Mouse (Mus musculus) heart, embryonic 12.5 days (tissue): Measurements from ENCODE around the gene Myo3a. TPM values are rescaled to one million over a fixed set of nuclear protein-coding genes. Genes with fewer than 3 reads are reported as not detected.
"Not testable (repeated sequence)": the region's sequence is repeated elsewhere in the genome, so short reads cannot be mapped to it uniquely, and the experiment has no call there.

ENCODE experiments used
- ATAC-seq: fragments of 200-750 bp; cut with Nextera tagmentation; 2 replicates; pipeline ENCODE4 v1.8.0; 2017; ENCODE audit warnings: moderate TSS enrichment, moderate library complexity; ENCODE audit not compliant: insufficient number of reproducible peaks, low FRiP score
- H3K27ac ChIP-seq: fragments of 300-500 bp; sonication (generic); 2 replicates; pipeline ENCODE4 v1.5.1; 2016; ENCODE audit warnings: mild to moderate bottlenecking, moderate library complexity; ENCODE audit not compliant: poor library complexity, severe bottlenecking
- H3K27me3 ChIP-seq: fragments of 300-500 bp; sonication (generic); replicated peaks from 2 replicates; pipeline ENCODE4 v1.6.1; 2016; ENCODE audit warnings: mild to moderate bottlenecking, moderate library complexity
- H3K36me3 ChIP-seq: fragments of 300-500 bp; sonication (generic); 2 replicates; pipeline ENCODE4 v1.6.1; 2016; ENCODE audit warnings: mild to moderate bottlenecking, moderate library complexity
- H3K4me1 ChIP-seq: fragments of 300-500 bp; sonication (generic); replicated peaks from 2 replicates; pipeline ENCODE4 v1.6.1; 2016; ENCODE audit warnings: mild to moderate bottlenecking
- H3K4me2 ChIP-seq: fragments of 300-500 bp; sonication (generic); 2 replicates; pipeline ENCODE4 v1.6.1; 2016; ENCODE audit warnings: mild to moderate bottlenecking, moderate library complexity
- H3K4me3 ChIP-seq: fragments of 300-500 bp; sonication (generic); 2 replicates; pipeline ENCODE4 v1.5.1; 2016; ENCODE audit warnings: mild to moderate bottlenecking
- H3K9ac ChIP-seq: fragments of 300-500 bp; sonication (generic); 2 replicates; pipeline ENCODE4 v1.6.1; 2016; ENCODE audit warnings: mild to moderate bottlenecking, moderate library complexity
- H3K9me3 ChIP-seq: fragments of 300-500 bp; sonication (generic); replicated peaks from 2 replicates; pipeline ENCODE4 v1.6.1; 2016; ENCODE audit warnings: mild to moderate bottlenecking, moderate library complexity
- WGBS: fragments of 180-500 bp; shearing (Covaris S2); methylation state at CpG from one replicate; pipeline ENCODE4 v1.1.7; 2016; 5-methylcytosine and 5-hydroxymethylcytosine counted together
- polyA plus RNA-seq: library from polyadenylated mRNA; unstranded; fragments of >200 nt; fragmentation: Nextera tagmentation; extraction: Ambion mirVana; gene quantifications from 2 replicates; pipeline ENCODE4 v1.2.1, GENCODE M21; 2016

The Myo3a gene
- polyA plus RNA-seq, 1 experiment from 2014 or later, result not detected

GRCm38 (mm10) chr2:22410511-22410910, 183.2 kb downstream of the Myo3a start:
- H3K27me3 ChIP-seq, H3K9me3 ChIP-seq, H3K4me2 ChIP-seq, H3K4me1 ChIP-seq, H3K4me3 ChIP-seq, H3K36me3 ChIP-seq, H3K9ac ChIP-seq, ATAC-seq, H3K27ac ChIP-seq: not testable (repeated sequence)
- WGBS, result 84% methylated on average over 11 of the region's 11 CpGs

- ATAC-seq, result no peak
- no peak overlapping the region for H3K9ac ChIP-seq
- H3K27me3 ChIP-seq, result no peaks in the 10 kb centered on the region
- H3K4me1 ChIP-seq, result no peaks in the 10 kb centered on the region
- no peaks in the 10 kb centered on the region for H3K9me3 ChIP-seq
- WGBS, result 72% methylated on average over 6 of the region's 6 CpGs
- H3K4me2 ChIP-seq, result no peak overlapping the region
- no peak overlapping the region for H3K27ac ChIP-seq
- H3K4me3 ChIP-seq, result no peak overlapping the region
- no peaks in the 10 kb centered on the region for H3K36me3 ChIP-seq
These were observed 321.1 kb downstream of the Myo3a start for GRCm38 (mm10) chr2:22548421-22548820.

- not testable (repeated sequence) for H3K27me3 ChIP-seq, H3K27ac ChIP-seq, H3K9me3 ChIP-seq, H3K4me3 ChIP-seq, H3K9ac ChIP-seq, H3K4me2 ChIP-seq, H3K4me1 ChIP-seq, H3K36me3 ChIP-seq
- peak; percentile 85 for ATAC-seq
- 77% methylated on average over 14 of the region's 14 CpGs for WGBS
These were observed 360.3 kb downstream of the Myo3a start for GRCm38 (mm10) chr2:22587469-22588169.

- not testable (repeated sequence) for H3K4me2 ChIP-seq, H3K4me3 ChIP-seq, H3K27me3 ChIP-seq, H3K9me3 ChIP-seq, H3K27ac ChIP-seq, H3K36me3 ChIP-seq, H3K9ac ChIP-seq, H3K4me1 ChIP-seq
- 78% methylated on average over 5 of the region's 5 CpGs for WGBS
- ATAC-seq, result peak; percentile 58
These were observed 360.9 kb downstream of the Myo3a start for GRCm38 (mm10) chr2:22588170-22588541.

- not testable (repeated sequence) for H3K4me2 ChIP-seq, H3K27ac ChIP-seq, H3K4me1 ChIP-seq, H3K9me3 ChIP-seq, H3K36me3 ChIP-seq, H3K9ac ChIP-seq, H3K27me3 ChIP-seq, H3K4me3 ChIP-seq
- WGBS, result 56% methylated on average over 12 of the region's 12 CpGs
- peak; percentile 93 for ATAC-seq
These were observed 361.5 kb downstream of the Myo3a start for GRCm38 (mm10) chr2:22588673-22589381.

- not testable (repeated sequence) for H3K36me3 ChIP-seq, H3K9ac ChIP-seq, H3K27me3 ChIP-seq, H3K4me1 ChIP-seq, H3K4me3 ChIP-seq, H3K9me3 ChIP-seq, H3K4me2 ChIP-seq, H3K27ac ChIP-seq
- peak; percentile 91 for ATAC-seq
- 80% methylated on average over 17 of the region's 17 CpGs for WGBS
These were observed 362.3 kb downstream of the Myo3a start for GRCm38 (mm10) chr2:22589382-22590205.

GRCm38 (mm10) chr2:22590206-22590490, 362.8 kb downstream of the Myo3a start:
- no peak overlapping the region for H3K4me3 ChIP-seq
- no peaks in the 10 kb centered on the region for H3K9me3 ChIP-seq
- H3K27ac ChIP-seq, result no peak overlapping the region
- no peak overlapping the region for H3K4me2 ChIP-seq
- no peak overlapping the region for H3K9ac ChIP-seq
- H3K27me3 ChIP-seq, result no peaks in the 10 kb centered on the region
- no peak for ATAC-seq
- H3K4me1 ChIP-seq, result no peaks in the 10 kb centered on the region
- no peaks in the 10 kb centered on the region for H3K36me3 ChIP-seq

GRCm38 (mm10) chr2:22617951-22618350, 390.6 kb downstream of the Myo3a start:
- Histone ChIP-seq H3K4me3 (no peak overlapping the region), H3K4me2 (no peak overlapping the region), H3K36me3 (no peaks in the 10 kb centered on the region), H3K9ac (no peak overlapping the region), H3K27me3 (peaks cover 62% of the 10 kb centered on the region), H3K4me1 (peaks cover 13% of the 10 kb centered on the region), H3K27ac (no peak overlapping the region), H3K9me3 (0 out of 2 replicates have a peak, but pooled peaks cover 2% of the 10 kb centered on the region)
- ATAC-seq, result no peak
- WGBS, result 4% methylated on average over 9 of the region's 9 CpGs

GRCm38 (mm10) chr2:22619416-22619815, 392.1 kb downstream of the Myo3a start:
- H3K27me3 ChIP-seq, result peaks cover 77% of the 10 kb centered on the region
- H3K9ac ChIP-seq, result no peak overlapping the region
- H3K4me1 ChIP-seq, result peaks cover 25% of the 10 kb centered on the region
- 0 out of 2 replicates have a peak, but pooled peaks cover 2% of the 10 kb centered on the region for H3K9me3 ChIP-seq
- H3K36me3 ChIP-seq, result no peaks in the 10 kb centered on the region
- WGBS, result 2% methylated on average over 12 of the region's 12 CpGs
- no peak overlapping the region for H3K27ac ChIP-seq
- H3K4me3 ChIP-seq, result no peak overlapping the region
- no peak for ATAC-seq
- no peak overlapping the region for H3K4me2 ChIP-seq

GRCm38 (mm10) chr2:22620030-22620429, 392.7 kb downstream of the Myo3a start:
- WGBS, result 2% methylated on average over 6 of the region's 6 CpGs
- H3K4me3 ChIP-seq, result no peak overlapping the region
- peaks cover 82% of the 10 kb centered on the region for H3K27me3 ChIP-seq
- no peak overlapping the region for H3K4me2 ChIP-seq
- H3K4me1 ChIP-seq, result peaks cover 25% of the 10 kb centered on the region
- H3K36me3 ChIP-seq, result no peaks in the 10 kb centered on the region
- H3K27ac ChIP-seq, result no peak overlapping the region
- 0 out of 2 replicates have a peak, but pooled peaks cover 2% of the 10 kb centered on the region for H3K9me3 ChIP-seq
- H3K9ac ChIP-seq, result no peak overlapping the region
- no peak for ATAC-seq

- H3K9ac ChIP-seq, result no peak overlapping the region
- no peak overlapping the region for H3K4me2 ChIP-seq
- peaks cover 25% of the 10 kb centered on the region for H3K4me1 ChIP-seq
- no peaks in the 10 kb centered on the region for H3K9me3 ChIP-seq
- WGBS, result 5% methylated on average over 7 of the region's 7 CpGs
- no peak for ATAC-seq
- H3K4me3 ChIP-seq, result no peak overlapping the region
- no peaks in the 10 kb centered on the region for H3K36me3 ChIP-seq
- no peak overlapping the region for H3K27ac ChIP-seq
- peaks cover 87% of the 10 kb centered on the region for H3K27me3 ChIP-seq
These were observed 393.2 kb downstream of the Myo3a start for GRCm38 (mm10) chr2:22620534-22620933.
